Mouse (Mus musculus): ENCODE measurements at regions not wholly inside any gene's neighbourhood (a gene's known extent, or its start where the extent isn't known, plus 50 kb on each side); places are given as distances from the start of the nearest gene placed in this dataset.

GRCm38 (mm10) chr1:34642304-34642893 lies 62.9 kb downstream of the Amer3 start:
- DNase-seq: no peak

GRCm38 (mm10) chr1:34653963-34654644 lies 74.6 kb downstream of the Amer3 start:
- no peak for DNase-seq

GRCm38 (mm10) chr1:34657481-34657880 lies 78.0 kb downstream of the Amer3 start:
- DNase-seq: no peak

GRCm38 (mm10) chr1:34663875-34664547 lies 84.6 kb downstream of the Amer3 start:
- no peak for DNase-seq

GRCm38 (mm10) chr1:34664816-34665511 lies 85.5 kb downstream of the Amer3 start:
- no peak for DNase-seq

GRCm38 (mm10) chr1:34665512-34665854 lies 86.0 kb downstream of the Amer3 start:
- no peak for DNase-seq

- no peak for DNase-seq
Measured at GRCm38 (mm10) chr1:34666226-34666662, 86.8 kb downstream of the Amer3 start.

GRCm38 (mm10) chr1:34677105-34677741 lies 97.8 kb downstream of the Amer3 start:
- no peak for DNase-seq

GRCm38 (mm10) chr1:34677832-34678733 lies 98.6 kb downstream of the Amer3 start:
- DNase-seq: peak; percentile 50

GRCm38 (mm10) chr1:34678734-34679068 lies 99.2 kb downstream of the Amer3 start:
- no peak for DNase-seq

- DNase-seq: no peak
Measured at GRCm38 (mm10) chr1:34686539-34686938, 107.1 kb downstream of the Amer3 start.

GRCm38 (mm10) chr1:34696533-34696932 lies 117.1 kb downstream of the Amer3 start:
- DNase-seq: no peak

GRCm38 (mm10) chr1:34700237-34701030 lies 121.0 kb downstream of the Amer3 start:
- no peak for DNase-seq

- DNase-seq: no peak
Measured at GRCm38 (mm10) chr1:34701436-34701835, 122.0 kb downstream of the Amer3 start.

GRCm38 (mm10) chr1:34709089-34709488 lies 129.6 kb downstream of the Amer3 start:
- DNase-seq: no peak

- no peak for DNase-seq
Measured at GRCm38 (mm10) chr1:34722674-34723073, 120.2 kb downstream of the Fam168b start.

- no peak for DNase-seq
Measured at GRCm38 (mm10) chr1:34732156-34732555, 110.7 kb downstream of the Fam168b start.

GRCm38 (mm10) chr1:34733026-34733913 lies 109.6 kb downstream of the Fam168b start:
- DNase-seq: no peak

GRCm38 (mm10) chr1:34738386-34739067 lies 104.3 kb downstream of the Fam168b start:
- peak; percentile 36 for DNase-seq

GRCm38 (mm10) chr1:34739621-34740020 lies 103.2 kb downstream of the Fam168b start:
- no peak for DNase-seq

All from kidney, adult 11 months (tissue).